Mouse (Mus musculus) layer of hippocampus, postnatal 25 days (tissue): ENCODE measurements around the gene Gm39115. TPM values are rescaled to one million over a fixed set of nuclear protein-coding genes. Genes with fewer than 3 reads are reported as not detected.
"Not testable (repeated sequence)": the region's sequence is repeated elsewhere in the genome, so short reads cannot be mapped to it uniquely, and the experiment has no call there.

Source experiments
- DNase-seq, 2 experiments: peaks; one replicate each; pipeline ENCODE4 v3.0.0; 2022; ENCODE audit warnings: mixed read lengths in 2 of 2, low spot score in 1 of 2; ENCODE audit errors: extremely low spot score in 1 of 2
- total RNA-seq, 2 experiments: library from RNA; stranded (reverse); gene quantifications; 2 replicates each; pipeline ENCODE4 v1.2.3; 2021

Gm39115 gene
- not detected for total RNA-seq

DNA sequence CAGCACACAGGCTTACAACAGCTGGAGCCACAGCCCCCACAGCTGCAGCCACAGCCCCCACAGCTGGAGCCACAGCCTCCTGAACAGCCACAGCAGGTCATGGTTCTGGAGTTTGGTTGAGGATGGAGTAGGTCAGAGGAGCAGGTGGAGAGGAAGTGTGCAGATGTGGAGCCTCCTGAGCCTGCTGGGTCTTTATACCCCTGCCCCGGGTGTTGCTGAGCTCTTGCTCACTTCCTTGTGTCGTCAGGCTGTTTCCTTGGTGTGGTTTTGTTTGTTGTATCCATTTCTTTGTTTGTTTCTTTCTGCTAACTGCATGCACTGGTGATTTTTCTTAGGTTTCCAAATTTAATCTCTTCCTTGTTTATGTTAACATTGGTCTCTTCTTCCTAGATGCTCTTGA is at the start of gene Gm39115:
Gene Gm39115, minus strand, starts transcription at position 101 of the 400 bp plus-strand sequence.
- DNase-seq = not testable (repeated sequence)

DNA sequence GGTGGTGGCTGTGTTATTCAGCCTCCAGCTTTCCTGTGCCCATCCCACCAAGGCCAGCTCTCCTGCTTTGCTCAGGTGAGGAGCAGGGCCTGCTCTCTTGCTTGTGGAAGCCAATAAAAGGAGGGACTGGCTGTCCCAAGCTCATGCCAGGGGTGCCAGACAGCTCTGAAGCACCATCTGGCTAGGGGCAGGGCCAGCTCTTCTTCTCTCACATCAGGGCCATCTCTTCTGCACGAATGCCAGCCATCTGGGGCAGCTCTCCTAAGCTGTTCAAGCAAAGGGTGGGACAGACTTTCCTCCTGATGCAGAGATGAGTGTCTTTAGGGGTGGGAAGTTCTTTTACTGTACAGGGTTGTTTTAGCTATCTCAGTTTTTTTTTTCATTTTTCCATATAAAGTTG is 45.2 kb upstream of the Gm39115 start:
- no peak for DNase-seq

DNA sequence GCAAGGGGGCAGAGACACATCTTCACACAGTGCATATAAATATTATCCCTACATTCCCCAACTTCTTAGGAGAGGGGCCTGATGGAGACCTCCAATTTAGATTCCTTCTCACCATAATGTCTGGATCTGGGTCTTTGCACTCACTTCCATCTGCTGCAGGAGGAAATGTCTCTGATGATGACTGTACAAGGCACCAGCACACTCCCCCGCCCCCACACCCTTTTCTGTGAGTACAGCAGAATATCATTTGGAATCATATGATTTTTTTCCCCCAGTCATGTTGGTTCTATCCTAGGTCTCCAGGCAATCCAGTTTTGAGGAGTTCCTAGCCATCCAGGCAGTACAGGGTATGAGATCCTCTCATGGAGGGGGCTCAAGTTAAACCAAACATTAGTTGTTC is 42.9 kb upstream of the Gm39115 start:
- no peak for DNase-seq

DNA sequence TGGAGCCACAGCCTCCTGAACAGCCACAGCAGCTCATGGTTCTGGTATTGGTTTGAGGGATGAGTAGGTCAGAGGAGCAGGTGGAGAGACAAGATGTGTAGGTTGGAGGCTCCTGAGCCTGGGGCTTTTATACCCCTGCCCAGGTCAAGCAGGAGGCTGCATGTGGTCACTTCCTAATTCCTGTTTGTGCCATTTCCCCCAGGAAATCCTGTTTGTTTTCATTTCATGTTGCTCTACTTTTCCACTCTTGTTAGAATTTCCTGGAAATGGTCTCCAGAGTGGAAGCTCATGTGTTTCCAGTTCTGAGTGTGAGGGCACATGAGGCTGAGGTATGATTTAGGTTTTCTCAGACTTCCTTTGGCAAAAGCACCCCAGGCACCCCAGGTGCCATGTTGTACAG is 40.1 kb upstream of the Gm39115 start, which contains the start of gene Krtap5-2:
Gene Krtap5-2, minus strand, starts transcription at position 101 of the 400 bp plus-strand sequence.
- not testable (repeated sequence) for DNase-seq

DNA sequence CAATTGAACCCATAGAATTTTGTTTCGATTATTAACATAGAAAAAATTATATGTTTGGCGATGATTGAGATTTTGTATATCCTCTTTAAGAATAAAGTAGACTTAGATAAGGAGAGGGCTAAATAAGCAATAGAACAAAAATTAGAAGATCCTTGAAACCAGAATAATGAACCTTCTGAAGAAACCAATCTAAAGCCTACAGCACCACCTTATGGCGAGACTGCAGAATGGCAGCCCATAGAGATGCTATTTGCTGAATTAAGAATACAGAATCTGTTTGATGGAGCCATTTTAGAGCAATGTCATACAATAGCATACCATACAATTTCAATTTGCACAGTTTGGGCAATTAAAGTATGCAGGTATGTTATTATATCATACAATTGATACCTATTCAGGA is 34.0 kb upstream of the Gm39115 start:
- no peak for DNase-seq

DNA sequence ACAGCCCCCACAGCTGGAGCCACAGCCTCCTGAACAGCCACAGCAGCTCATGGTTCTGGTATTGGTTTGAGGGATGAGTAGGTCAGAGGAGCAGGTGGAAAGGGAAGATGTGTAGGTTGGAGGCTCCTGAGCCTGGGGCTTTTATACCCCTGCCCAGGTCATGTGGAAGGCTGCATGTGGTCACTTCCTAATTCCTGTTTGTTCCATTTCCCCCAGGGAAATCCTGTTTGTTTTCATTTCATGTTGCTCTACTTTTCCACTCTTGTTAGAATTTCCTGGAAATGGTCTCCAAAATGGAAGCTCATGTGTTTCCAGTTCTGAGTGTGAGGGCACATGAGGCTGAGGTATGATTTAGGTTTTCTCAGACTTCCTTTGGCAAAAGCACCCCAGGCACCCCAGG is 29.8 kb upstream of the Gm39115 start, which contains the start of gene Gm4553:
Gene Gm4553, minus strand, starts transcription at position 101 of the 400 bp plus-strand sequence.
- not testable (repeated sequence) for DNase-seq

DNA sequence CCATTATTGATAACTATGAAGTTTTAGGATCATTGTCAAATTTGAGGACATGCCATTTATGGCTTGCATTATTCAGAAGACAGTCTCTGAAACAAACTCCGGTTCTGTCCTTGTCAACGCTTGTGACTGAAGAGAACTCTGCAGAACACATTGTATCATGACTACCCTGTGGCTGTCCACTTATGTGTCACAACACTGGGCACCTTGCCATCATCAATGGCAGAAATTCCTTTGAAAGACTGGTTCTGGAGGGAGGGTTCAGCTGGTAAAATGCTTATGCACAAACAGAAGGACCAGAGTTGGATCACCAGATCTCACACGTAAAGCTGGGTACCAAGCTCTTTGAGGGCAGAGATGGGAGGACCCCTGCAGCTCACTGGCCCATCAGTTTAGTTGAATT is 23.5 kb upstream of the Gm39115 start:
- DNase-seq = no peak

DNA sequence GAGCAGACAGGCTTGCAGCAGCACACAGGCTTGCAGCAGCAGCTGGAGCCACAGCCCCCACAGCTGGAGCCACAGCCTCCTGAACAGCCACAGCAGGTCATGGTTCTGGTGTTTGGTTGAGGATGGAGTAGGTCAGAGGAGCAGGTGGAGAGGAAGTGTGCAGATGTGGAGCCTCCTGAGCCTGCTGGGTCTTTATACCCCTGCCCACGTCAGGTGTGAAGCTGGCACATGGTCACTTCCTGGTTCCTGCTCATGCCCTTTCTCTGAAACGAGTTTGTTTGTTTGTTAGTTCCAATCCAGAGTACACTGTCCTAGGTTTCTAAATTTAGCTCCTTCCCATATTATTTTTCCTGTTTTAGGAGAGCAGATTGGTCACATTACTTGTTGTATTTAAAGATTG is 21.2 kb upstream of the Gm39115 start, which contains the start of gene Gm29735:
Gene Gm29735, minus strand, starts transcription at position 101 of the 400 bp plus-strand sequence.
- not testable (repeated sequence) for DNase-seq

DNA sequence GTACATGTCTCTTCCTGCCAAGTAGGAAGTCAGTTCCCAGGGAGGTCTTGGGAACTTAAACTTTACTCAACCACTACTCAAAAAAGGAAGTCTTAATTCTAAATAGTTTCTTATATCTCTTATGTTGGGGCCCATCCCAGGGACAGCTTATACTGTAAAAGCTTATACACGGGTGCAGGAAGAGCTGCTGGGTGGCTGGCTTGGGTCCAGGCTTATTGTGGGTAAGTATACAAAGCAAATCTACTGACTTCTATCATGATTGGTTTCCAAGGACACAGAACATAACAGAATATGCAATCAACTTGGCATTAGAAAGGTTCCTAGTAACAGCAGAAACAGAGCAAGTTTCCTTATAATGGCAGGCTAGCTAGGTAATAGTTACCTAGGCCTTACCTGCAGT is 19.5 kb upstream of the Gm39115 start:
- no peak for DNase-seq

DNA sequence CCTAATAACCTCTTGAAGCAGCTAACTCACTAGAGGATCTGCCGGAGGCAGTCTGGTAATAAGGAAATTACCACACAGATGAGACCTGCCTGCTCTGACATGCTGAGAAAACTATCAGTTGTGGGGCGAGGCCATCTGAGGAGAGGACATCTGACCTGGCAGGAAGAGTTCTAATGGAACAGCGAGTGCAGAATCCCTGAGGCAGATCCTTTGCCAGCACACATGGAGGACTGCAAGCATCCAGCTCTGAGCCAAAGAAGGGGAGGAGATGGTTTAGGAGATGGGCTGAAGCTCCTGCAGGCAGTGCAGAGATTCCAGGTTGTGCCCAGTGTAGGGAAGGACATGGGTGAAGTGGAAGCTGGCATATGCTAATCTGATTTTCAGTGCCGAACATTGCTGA is 16.4 kb upstream of the Gm39115 start:
- no peak for DNase-seq

DNA sequence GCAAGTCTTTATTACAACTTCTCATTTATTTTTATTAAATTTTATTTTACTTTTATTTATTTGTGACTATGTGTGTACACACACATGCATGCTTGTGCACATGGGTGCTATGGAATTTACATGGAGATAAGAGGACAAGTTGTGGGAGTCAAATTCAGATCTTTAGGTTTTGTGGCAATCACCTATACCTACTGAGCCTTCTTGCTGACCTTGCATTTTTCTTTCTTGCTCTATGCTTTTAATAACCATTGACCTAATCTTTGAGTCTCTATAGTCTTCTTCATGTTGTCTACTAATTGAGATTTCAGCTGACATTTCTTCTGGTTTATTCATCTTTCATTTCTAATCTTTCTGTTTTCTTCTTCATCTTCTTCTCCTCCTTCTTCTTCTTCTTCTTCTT is 12.8 kb upstream of the Gm39115 start:
- DNase-seq = no peak

DNA sequence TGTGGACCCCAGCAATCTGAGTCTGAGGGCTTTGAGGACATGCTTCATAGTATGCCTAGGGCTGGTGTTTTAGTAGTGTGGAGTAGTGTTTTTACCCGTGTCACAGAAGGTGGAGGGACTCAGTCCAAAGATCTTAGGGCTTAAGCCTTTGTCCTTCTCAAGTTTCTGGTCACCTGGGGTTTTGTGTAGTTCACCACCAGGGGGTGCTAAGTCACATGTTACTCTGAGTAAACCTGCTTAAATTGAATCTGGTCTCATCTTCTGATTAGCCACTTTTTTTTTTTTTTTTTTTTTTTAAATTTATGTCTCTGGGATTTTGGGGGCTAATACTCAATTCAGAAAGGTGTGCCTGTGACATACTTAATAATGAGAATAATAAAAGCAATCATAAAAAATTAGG is 10.2 kb upstream of the Gm39115 start:
- peak in 1 of 2 experiments; percentile 42 for DNase-seq

DNA sequence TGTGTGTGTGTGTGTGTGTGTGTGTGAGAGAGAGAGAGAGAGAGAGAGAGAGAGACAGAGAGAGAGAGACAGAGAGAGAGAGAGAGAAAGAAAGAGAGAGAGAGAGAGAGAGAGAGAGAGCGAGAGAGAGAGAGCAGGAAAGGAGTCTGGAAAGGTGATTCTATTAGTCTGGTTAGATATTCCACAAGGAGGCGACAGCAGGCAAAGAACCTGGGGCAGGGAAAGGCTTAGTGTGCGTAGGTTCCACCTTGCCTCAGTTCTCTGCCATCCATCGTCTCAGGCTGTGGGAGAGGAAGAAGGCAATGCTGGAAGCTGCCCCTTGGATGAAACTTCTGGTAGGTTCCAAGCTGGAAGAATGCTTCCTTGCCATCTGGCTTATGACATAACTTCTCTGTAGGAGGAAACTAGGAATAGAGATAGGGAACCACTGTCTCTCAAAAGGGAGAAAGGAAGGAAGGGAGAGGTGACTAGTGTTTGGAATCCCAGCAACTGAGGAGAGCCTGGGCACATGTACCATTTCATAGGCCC is 9.6 kb upstream of the Gm39115 start:
- no peak for DNase-seq

DNA sequence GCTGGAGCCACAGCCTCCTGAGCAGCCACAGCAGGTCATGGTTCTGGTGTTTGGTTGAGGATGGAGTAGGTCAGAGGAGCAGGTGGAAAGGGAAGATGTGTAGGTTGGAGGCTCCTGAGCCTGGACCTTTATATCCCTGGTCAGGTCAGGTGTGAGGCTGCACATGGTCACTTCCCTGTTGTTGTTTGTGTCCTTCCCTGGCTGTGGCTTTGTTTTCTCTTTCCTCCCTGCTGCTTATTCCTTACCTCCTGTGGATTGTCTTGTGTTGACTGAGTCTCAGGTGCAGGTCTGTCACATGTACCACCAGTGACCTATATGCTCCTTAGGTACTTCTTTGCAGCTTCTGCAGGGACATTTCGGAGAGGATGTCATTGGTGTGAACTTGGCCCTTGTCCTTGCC is 8.7 kb upstream of the Gm39115 start, which contains the start of gene Gm45337:
Gene Gm45337, minus strand, starts transcription at position 101 of the 400 bp plus-strand sequence.
- no peak for DNase-seq

DNA sequence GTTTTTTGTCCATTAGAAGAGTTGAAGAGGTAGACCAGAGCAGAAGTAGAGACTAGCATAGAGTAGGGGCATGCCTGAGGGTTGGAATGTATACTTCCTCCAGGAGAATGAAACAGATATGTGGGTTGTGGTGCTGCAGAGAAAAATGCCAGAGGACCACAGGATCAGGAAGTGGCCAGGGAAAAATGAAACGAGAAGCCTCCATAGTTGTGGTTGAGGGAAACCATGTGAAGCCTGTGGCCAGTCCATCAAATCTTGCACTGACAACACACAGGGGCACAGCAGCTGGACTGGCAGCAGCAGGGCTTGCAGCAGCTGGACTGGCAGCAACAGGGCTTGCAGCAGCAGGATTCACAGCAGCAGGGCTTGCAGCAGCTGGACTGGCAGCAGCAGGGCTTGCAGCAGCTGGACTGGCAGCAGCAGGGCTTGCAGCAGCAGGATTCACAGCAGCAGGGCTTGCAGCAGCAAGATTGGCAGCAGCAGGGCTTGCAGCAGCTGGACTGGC is 7.7 kb upstream of the Gm39115 start:
- not testable (repeated sequence) for DNase-seq

DNA sequence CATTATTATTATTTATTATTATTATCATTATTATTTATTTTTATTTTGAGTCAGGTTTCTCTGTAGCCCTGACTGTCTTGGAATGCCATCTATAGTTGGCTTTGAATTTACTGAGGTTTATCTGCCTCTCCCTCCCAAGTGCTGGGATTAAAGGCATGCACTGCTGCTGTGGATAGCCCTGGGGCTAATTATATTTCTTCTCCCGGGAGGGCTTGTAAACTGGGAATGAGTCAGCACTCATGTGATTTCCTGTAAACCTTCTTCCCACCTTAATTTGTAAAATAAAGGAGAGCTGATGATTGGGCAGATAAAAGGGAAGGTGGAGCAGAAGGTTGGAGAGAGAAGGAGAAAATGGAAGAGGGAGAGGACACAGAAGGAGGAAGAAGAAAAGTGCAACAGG is 4.9 kb upstream of the Gm39115 start:
- no peak for DNase-seq

DNA sequence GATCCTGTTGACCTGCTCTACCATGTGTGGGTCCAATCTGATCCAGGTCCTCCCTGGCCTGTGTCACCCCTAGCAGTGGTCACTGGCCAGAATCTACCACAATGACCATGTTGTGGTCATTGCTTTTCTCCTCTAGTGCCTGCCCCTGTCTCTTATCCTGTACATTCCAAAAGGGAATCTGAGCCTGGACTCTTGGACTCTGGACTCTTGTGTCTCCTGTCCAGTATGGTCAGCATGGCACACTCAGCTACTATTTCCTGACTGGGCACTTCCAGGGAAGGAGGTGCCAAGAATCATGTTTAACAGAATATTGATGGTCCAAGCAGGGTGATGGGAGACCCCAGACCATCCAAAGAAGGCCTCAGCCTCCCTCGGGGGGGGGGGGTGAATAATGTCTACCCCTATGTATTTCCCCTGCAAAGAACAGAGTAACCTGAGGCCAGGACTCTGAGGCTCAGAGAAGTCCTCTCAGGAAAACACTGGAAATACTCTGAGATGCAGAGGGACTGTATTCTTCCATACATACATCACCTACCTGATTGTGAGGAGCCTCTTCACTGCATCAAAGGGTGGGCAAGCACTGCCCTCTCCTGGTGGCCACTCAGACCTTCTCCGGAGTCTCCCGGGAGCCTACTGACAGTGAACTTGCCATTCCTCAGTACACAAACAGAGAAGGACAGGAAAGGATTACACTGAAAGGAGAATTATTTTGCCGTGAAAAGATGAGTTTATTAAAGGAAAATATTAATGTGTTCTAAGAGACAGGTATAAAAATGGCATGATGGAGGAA is 1.4 kb downstream of the Gm39115 start:
- peak in 1 of 2 experiments; percentile 24 for DNase-seq

DNA sequence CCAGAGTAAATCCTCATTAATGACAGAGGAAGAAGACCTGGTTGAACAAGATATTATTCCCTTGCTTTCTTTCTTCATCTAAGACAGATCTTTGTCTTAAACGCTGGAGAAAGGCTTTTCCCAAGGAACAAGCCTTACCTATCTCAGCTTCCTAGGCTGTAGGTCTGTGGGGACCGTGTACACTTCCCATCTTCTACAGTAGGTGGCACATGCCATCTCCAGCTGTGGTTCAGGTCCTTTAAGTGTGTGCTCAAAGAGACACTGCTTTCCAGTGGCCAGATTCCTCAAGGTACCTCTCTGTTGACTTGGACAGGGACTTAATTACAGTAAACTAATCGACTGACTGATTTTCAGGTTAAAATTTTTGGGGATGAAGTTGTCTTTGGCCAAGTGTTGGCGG is 7.0 kb downstream of the Gm39115 start:
- DNase-seq = no peak

DNA sequence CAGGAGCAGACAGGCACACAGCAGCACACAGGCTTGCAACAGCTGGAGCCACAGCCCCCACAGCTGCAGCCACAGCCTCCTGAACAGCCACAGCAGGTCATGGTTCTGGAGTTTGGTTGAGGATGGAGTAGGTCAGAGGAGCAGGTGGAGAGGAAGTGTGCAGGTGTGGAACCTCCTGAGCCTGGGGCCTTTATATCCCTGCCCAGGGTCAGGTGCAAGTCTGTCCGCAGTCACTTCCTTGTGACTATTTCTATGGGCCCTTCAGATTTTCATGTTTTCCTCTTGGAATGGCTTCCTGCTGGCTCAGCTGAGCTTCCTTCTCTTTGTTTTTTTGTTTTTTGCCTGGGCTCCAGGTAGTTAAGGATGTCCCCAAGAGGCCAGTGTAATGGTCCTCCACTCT is 15.2 kb downstream of the Gm39115 start, which contains the start of gene Gm45618:
Gene Gm45618, minus strand, starts transcription at position 101 of the 400 bp plus-strand sequence.
- DNase-seq = not testable (repeated sequence)

DNA sequence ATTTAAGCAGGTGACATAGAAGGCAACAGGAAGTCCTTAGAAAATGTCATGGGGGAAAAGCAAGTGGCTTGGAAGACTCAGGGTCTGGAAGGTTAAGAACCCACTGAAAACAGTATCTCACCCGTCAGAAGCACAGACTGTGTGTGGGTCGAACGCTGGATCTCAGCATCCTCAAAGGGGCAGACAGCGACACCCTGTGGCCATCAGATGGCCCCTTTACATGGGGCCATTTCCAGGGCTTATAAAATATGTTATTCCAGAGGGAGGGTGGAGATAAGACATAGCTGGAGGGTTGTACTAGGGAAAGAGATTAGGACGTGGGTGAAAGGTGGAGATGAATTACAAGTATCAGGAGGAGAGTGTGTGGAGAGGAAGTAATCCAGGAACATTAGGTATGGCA is 16.2 kb downstream of the Gm39115 start:
- peak in 1 of 2 experiments; percentile 20 for DNase-seq

DNA sequence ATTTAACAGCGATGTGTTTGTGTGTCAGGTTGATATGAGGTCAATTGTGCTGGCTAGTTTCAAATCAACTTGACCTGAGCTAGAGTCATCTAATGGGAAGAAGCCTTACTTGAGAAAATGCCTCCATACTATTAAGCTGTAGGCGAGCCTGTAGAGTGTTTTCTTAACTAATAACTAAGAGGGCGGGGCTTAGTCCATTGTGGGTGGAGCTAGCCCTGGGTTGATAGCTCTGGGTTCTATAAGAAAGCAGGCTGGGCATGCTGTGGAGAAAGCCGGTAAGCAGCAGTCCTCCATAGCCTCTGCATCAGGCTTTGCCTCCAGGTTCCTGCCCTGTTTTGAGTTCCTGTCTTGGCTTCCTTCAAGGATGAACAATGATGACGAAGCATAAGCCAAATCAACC is 31.1 kb downstream of the Gm39115 start:
- DNase-seq = no peak
